Mouse (Mus musculus) adrenal gland, postnatal 14 days (tissue): Measurements from ENCODE around the gene Mtrex. TPM values are rescaled to one million over a fixed set of nuclear protein-coding genes. Genes with fewer than 3 reads are reported as not detected.
A peak's percentile ranks its signal among the peaks of the same experiment; 100 is the strongest.

Source experiments
- DNase-seq: peaks from one replicate; pipeline ENCODE4 v3.0.0; 2021; ENCODE audit warnings: mixed read lengths
- total RNA-seq: library from RNA; stranded (reverse); gene quantifications from 2 replicates; pipeline ENCODE4 v1.2.3, GENCODE M21; 2021

Mtrex gene
- total RNA-seq, 1 experiment from 2014 or later = 39.6 TPM

GRCm38 (mm10) chr13:112870039-112870690 lies 57.0 kb downstream of the Mtrex start:
- no peak for DNase-seq

DNA sequence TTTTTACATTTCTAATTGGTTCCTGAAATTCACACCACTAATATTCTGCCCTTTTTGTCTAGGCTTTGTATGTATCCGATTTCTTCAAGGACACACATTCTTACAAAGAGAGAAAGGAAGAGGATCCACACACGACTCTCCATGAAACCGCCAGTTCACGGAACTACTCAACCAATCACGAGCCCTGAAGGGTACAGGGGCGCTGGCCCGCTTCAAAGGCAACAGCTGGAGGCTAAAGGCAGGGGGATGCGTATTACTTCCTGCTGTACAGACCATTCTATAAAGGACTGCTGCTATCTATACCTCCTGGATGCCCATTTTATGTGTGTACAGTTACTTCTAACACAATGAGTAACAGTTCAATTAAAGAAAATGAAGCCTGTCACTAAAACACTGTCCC lies 59.8 kb downstream of the Mtrex start:
- DNase-seq = no peak

DNA sequence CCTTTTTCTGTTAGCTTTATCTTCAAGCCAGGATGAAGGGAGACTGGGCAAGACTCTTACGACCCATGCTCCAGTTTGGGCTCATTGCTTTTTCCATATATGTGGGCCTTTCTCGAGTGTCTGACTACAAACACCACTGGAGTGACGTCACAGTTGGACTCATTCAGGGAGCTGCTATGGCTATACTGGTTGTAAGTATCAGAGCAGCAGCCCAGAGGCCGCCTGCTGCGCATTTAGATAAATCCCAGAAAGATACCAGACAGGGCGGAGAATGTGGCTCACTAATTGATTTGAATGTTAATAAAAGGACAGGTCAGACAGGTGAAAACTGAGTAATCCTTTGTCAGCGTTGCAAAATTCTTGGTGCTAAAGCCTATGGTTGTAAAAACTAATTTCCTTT lies 60.4 kb downstream of the Mtrex start:
- no peak for DNase-seq

- DNase-seq = no peak
Measured at GRCm38 (mm10) chr13:112862978-112863677, 64.1 kb downstream of the Mtrex start.

- no peak for DNase-seq
Measured at GRCm38 (mm10) chr13:112862342-112862741, 64.9 kb downstream of the Mtrex start.

GRCm38 (mm10) chr13:112861825-112862306 lies 65.3 kb downstream of the Mtrex start:
- DNase-seq = peak; percentile 89

DNA sequence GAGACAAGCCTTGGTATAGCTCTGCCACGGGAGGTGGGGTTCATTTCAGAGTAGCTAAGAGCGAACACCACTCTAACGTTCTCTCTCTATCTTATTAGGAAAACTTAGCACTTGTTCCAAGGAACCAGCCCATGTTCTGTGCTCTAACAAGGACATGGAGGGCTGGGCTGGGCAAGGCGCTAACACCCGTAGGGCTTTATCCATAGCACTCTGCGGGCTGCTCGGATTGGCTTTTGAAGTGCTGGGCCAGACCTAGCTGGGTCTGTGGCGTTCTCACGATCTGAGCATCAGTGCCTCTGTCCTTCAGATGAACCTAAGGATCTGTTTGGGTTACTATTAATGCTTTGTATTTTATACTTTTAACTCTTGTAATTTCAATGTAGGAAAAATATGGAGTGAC lies 66.3 kb downstream of the Mtrex start:
- no peak for DNase-seq

DNA sequence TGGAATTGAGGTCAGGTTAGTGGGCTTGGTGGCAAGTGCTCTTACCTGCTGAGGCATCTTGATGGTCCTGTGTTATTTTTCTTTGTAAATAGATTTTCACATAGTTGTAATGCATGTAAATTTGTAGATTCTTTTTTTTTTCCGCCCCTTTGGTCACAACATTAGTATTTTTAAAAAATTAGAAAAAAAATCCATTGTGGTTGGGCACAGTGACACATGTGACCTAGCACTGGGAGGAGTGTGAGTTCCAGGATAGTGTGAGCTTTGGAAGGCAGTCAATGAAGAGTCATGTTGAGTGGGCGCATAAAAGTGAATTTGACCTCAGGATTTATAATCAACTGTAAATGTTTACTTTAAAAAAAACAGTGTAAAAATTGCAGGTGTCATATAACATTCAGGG lies 66.8 kb downstream of the Mtrex start:
- no peak for DNase-seq

GRCm38 (mm10) chr13:112859574-112860134 lies 67.5 kb downstream of the Mtrex start:
- DNase-seq = no peak

GRCm38 (mm10) chr13:112857921-112858320 lies 69.3 kb downstream of the Mtrex start:
- no peak for DNase-seq

GRCm38 (mm10) chr13:112854402-112854801 lies 72.8 kb downstream of the Mtrex start:
- DNase-seq = no peak

DNA sequence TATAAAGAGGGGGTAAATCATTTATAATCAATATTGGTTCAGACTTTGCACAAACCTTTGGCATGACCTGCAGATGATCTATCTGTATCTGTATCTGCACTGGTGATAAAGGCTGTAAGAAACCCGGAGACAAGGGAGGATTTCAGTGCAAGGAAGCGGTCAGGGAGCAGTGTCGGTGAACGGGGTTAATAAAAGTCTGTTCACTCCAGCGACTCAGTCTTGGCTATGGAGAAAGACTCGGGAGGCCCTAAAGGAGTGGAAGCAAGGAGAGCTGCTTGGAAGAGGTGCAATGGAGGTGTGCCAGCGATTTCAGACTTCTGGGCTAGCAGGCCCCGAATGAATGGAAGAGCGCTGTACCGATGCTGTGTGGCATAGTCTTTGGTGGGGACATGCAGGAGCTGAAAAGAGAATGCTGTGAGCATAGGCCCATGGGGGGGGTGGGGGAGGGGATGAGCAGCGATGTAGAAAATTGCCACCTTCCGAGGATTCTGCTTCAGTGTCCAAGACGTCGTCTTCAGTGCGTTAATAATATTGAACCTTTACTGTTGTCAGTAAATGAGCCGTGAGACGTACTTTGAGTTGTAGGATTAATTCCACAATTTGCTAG lies 73.4 kb downstream of the Mtrex start:
- no peak for DNase-seq

DNA sequence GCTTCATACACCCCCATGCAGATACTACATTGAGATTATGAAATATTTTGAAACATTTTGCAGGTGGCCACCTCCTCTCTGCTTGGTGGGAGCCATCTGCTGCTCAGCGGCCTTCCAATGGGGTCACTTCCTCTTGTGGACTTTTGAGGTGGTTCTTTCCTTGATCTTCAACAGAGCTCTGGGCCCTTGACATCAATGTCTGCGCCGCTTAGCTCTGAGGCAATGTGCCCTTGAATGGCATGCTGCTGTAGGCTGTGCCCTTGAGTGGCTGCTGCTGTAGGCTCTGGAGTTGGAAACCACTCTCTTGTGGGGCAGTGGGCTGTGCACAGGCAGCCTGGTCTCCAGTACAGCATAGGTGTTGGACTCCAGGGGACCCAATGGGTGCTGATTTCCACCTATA lies 81.3 kb downstream of the Mtrex start:
- peak; percentile 28 for DNase-seq

GRCm38 (mm10) chr13:112840241-112841087 lies 86.7 kb downstream of the Mtrex start:
- no peak for DNase-seq

GRCm38 (mm10) chr13:112838562-112839232 lies 88.5 kb downstream of the Mtrex start:
- no peak for DNase-seq

- DNase-seq = no peak
Measured at GRCm38 (mm10) chr13:112837621-112838155, 89.5 kb downstream of the Mtrex start.

DNA sequence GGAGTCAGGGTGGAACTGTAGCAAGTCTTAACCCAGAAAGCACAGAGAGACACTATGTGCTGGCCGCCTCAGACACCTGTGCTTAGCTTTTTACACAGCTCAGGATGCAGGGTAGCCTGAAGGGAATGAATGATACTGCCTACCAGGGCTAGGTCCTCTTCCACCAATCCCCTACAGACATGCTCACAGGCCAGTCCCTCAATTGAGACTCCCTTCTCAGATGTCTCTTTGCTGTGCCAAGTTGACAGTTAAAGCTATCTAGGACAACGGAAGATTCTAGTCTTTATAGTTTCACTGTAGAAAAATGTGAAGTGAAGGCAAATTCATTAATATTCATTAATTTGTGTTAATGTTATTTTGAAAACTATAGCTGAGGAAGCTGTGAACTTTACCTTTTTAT lies 90.2 kb downstream of the Mtrex start:
- DNase-seq = no peak

DNA sequence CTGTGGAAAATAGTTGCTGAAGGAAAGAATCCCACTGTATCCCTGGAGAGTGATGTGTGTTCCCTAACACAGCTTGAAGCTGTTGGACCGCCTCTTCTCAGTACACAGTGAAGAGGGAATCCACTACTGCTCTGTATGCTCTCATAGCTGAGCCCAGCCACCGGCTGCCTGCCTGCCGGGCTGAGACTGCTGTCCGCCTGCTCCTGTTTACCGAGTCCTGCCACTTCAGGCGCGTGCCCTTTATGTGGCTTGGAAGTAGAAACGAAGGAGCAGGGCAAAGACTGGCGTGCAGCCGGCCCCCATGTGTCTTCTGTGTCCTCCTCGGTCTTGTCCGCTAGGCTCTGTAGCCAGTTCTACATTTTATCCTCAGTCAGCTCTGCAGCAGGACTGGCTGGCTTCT lies 92.1 kb downstream of the Mtrex start:
- no peak for DNase-seq

GRCm38 (mm10) chr13:112833895-112834263 lies 93.3 kb downstream of the Mtrex start:
- no peak for DNase-seq

DNA sequence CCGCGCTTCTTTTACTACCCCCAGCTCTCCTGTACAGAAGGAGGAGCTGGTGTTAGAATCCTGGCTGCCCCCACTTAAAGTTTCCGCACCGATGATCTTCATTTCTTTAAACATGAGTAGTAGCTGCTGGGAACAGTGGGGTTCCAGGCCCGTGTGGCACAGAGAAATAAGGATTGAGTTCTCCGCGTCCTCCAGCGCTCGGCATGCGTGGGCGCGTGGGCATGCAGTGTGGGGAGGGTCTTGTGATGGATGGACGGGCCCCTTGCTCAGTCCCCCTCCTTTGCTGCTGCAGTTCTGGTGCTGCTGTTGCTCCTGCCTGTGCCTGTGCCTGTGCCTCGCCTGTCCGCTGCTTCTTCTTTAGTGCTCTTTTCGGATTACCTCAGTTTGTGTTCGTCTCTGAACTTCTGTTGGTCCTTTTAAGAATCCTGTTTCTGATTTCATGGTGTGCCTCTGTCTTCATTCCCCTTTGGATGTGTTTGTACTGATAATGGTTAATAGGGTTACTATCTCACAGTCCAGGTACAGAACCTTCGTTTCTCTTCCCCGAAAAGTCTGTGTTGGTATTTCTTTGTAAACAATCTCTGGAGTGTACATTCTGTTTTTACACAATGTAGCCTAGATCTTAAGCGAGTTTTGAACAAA lies 93.8 kb downstream of the Mtrex start:
- DNase-seq = no peak

DNA sequence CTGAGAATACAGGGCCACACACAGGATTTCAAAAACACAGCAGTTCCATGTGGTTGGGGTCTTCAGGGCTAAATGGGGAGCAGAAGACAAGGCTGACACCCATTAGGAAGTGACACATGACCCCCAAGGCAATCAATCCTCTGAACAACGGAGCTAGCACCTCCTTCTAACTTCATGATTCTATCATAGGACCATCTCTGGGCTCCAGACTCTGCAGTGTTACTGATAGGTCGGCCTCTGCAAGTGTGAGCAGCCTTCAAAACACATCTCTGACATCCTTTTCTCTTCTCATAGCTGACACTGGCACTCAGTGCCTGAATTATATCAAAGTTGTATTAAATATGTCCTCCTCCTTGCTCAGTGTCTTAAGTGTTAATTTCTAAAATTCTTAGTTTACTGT lies 94.6 kb downstream of the Mtrex start:
- no peak for DNase-seq
